Mouse (Mus musculus): Measurements from ENCODE around the gene Phka1. TPM values are rescaled to one million over a fixed set of nuclear protein-coding genes. Genes with fewer than 3 reads are reported as not detected.

Gene Phka1
- polyA plus RNA-seq, 1 experiment from 2014 or later, result 10.4 TPM

DNA sequence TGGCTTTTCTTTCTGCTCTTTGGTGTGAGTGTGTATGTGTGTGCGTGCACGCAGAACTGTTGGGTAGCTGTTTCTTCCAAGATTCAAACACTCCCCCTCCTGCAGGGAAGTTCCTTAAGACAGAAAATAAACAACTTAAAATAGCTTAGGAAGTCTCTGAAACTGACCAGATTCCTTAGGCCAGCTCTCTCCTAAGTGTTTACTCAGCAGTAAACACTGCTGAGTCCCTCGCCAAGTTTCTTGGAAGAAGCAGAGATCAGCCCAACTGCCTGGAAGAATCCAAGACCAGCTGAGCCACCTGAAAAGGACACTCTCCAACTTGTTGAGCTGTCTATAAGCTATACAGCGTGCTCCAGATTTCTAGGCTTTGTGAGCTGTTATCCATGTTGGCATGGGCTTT is 134.8 kb downstream of the Phka1 start:
- no peaks in the 10 kb centered on the region for H3K9me3 ChIP-seq
- WGBS, result 71% methylated on average over 4 of the region's 4 CpGs
- no peak overlapping the region for H3K4me3 ChIP-seq
- H3K27ac ChIP-seq (replicated peaks), result no peak overlapping the region
- H3K36me3 ChIP-seq (replicated peaks), result no peaks in the 10 kb centered on the region
- no peaks in the 10 kb centered on the region for H3K4me1 ChIP-seq
- H3K27me3 ChIP-seq (replicated peaks; ENCODE audit: low read depth, poor library complexity, severe bottlenecking), result peaks cover 79% of the 10 kb centered on the region
- no peak for DNase-seq (ENCODE audit: low spot score)

DNA sequence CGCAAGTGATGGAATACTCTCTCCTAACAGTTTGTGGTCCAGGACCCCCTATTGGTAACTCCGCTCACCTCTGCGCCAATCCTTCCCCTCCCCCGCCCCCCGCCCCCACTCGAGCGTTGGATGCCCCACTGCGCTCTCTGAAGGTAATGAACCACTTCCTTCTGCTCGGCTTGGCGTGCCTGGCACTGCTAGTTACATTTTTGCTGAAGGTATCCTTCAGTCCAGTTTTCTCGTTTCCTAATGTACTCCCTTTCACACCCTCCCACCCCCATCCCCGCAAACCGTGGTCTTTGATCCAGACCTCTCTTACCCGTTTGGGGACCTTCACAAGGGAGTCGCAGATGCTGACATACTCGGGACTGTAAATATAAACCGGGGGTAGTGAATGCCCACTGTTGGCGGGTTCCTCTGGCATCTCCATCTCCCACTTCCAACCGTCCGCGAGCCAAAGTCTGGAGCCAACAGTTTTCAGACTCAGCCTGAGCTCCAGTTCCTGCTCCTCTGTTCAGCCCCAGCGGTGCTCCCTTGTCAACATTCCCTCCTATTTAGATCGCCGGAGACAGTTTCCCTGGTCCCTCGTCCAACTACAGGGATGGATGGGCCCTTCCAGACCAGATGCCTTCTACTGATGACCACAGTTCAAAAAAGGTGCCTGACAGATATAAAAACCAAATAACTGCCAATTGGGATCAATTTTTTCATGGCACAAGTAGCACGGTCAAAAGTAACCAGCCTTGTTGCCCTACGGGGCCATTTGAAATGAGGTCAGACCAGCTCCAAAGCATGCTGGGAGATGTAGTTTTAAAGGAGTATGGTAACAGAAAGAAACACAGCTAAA is 139.2 kb downstream of the Phka1 start, which contains the start of gene Hdac8:
TSS of gene Hdac8 (minus strand) at position 716 of the 838 bp plus-strand sequence.
- H3K4me3 ChIP-seq, result peak within 1 kb of the TSS; percentile 63
- peak; percentile 54 for DNase-seq (ENCODE audit: low spot score)
- WGBS, result 16% methylated on average over 27 of the region's 27 CpGs
- H3K27me3 ChIP-seq (replicated peaks; ENCODE audit: low read depth, poor library complexity, severe bottlenecking), result peaks cover 78% of the 10 kb centered on the region
- H3K4me1 ChIP-seq, result no peaks in the 10 kb centered on the region
- no peaks in the 10 kb centered on the region for H3K9me3 ChIP-seq
- no peaks in the 10 kb centered on the region for H3K36me3 ChIP-seq (replicated peaks)
- peak within 1 kb of the TSS; percentile 75 for H3K27ac ChIP-seq (replicated peaks)

DNA sequence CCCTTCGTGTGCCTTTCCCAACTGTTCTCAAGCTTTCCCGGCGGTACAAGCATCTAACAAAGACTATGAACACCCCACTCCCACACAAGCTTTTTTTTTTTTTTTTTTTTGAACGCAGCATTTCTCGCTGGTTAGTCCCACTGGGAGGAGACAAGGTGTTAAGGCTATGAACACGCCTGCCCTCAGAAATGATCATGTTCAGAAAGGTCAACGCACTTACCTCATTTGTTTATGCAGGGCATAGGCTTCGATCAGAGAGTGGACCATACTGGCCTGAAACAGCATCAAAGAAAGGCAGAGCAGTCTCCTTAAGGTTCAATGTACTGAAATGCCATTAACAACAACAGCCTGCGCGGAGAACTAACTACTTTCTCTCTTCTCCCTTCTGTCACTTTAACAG is 139.9 kb downstream of the Phka1 start:
- Histone ChIP-seq H3K36me3 (replicated peaks) (peaks cover 6% of the 10 kb centered on the region), H3K4me3 (peak overlapping the region; percentile 63), H3K4me1 (no peaks in the 10 kb centered on the region), H3K27ac (replicated peaks) (peak overlapping the region; percentile 75), H3K9me3 (no peaks in the 10 kb centered on the region), H3K27me3 (replicated peaks; ENCODE audit: low read depth, poor library complexity, severe bottlenecking) (peaks cover 73% of the 10 kb centered on the region)
- WGBS, result 39% methylated on average over 10 of the region's 10 CpGs
- DNase-seq (ENCODE audit: low spot score), result no peak

DNA sequence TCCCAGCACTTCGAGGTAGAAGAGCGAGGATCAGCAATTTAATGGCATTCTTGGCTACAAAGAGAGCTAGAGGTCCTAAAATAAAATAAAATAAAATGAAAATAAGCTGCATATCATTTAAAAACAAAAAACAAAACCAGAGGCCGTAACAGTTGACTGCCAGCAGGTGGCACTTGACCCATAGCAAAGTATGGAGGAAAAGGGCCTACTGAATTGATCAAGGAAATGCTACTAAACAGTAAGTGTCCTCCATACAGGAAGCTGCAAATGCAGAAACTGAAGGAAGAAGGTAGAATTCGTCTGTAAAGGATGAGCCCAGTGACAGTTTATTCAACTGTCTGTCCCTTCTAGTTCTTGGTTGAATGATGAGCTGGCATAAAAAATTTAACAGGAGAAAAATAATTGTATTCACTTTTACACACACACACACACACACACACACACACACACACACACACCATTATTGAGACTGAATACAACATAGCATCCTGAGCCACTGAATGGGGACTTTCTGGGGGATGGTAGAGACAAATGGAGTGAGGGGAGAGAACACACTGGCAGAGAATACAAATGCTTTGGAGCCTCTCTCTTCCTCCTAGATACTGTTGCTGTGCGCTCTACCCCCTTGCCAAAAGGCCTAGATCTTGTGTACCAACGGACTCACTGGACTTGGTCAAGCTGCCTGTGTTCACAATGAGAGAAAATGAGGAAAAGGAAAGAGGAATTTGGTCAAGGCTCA is 149.9 kb downstream of the Phka1 start:
- no peak overlapping the region for H3K27ac ChIP-seq (replicated peaks)
- no peak overlapping the region for H3K4me3 ChIP-seq
- no peak for DNase-seq (ENCODE audit: low spot score)
- peaks cover 15% of the 10 kb centered on the region for H3K36me3 ChIP-seq (replicated peaks)
- no peaks in the 10 kb centered on the region for H3K4me1 ChIP-seq
- no peaks in the 10 kb centered on the region for H3K9me3 ChIP-seq
- peaks cover 51% of the 10 kb centered on the region for H3K27me3 ChIP-seq (replicated peaks; ENCODE audit: low read depth, poor library complexity, severe bottlenecking)
- WGBS, result 71% methylated on average over 6 of the region's 6 CpGs

DNA sequence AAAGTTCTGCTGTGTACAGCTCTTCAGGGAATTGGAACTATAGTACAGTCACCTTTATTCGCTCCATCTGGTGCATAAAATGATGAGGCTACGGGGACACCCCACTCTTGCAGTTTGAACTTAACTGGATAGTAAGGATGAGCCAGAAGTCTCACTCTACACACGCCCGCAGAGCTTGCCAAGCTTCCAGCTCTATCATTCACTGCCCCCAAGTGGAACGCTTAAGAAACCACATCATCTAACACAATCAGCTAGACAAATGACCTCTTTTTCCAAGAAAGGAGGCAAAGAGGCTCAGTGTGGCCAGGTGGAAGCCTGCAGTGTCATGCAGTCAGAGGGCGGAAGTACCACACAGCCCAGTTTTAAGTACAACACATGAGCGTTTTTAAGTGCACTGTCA is 158.5 kb downstream of the Phka1 start:
- Histone ChIP-seq H3K27ac (replicated peaks) (no peak overlapping the region), H3K9me3 (no peaks in the 10 kb centered on the region), H3K27me3 (replicated peaks; ENCODE audit: low read depth, poor library complexity, severe bottlenecking) (peaks cover 83% of the 10 kb centered on the region), H3K4me1 (no peaks in the 10 kb centered on the region), H3K4me3 (no peak overlapping the region), H3K36me3 (replicated peaks) (peaks cover 3% of the 10 kb centered on the region; the same call in 1 of the 2 replicates)
- no peak for DNase-seq (ENCODE audit: low spot score)
- WGBS, result 81% methylated on average over 7 of the region's 7 CpGs

DNA sequence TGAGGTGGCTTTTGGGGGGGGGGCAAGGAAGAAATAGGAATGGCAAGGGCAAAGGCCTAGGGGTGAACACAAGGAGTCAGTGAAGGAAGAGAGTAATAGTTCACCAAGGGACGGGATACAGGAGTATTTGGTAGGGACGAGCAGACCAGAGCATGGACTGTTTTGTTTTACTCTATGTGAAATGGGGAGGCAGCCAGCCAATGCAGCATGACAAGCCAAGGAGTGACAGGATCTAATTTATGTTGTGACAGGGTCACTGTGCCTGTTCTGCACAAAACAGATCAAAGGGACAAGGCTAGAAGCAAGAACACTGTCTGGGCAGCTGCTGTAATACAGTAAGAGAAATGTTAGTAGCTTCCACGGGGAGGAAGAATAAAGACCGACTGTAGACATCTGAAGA is 164.4 kb downstream of the Phka1 start:
- Histone ChIP-seq H3K4me1 (no peaks in the 10 kb centered on the region), H3K4me3 (no peak overlapping the region), H3K27me3 (replicated peaks; ENCODE audit: low read depth, poor library complexity, severe bottlenecking) (peaks cover 52% of the 10 kb centered on the region), H3K27ac (replicated peaks) (no peak overlapping the region), H3K36me3 (replicated peaks) (peaks cover 3% of the 10 kb centered on the region; the same call in 1 of the 2 replicates), H3K9me3 (no peaks in the 10 kb centered on the region)
- no peak for DNase-seq (ENCODE audit: low spot score)
- 80% methylated on average over 4 of the region's 4 CpGs for WGBS

DNA sequence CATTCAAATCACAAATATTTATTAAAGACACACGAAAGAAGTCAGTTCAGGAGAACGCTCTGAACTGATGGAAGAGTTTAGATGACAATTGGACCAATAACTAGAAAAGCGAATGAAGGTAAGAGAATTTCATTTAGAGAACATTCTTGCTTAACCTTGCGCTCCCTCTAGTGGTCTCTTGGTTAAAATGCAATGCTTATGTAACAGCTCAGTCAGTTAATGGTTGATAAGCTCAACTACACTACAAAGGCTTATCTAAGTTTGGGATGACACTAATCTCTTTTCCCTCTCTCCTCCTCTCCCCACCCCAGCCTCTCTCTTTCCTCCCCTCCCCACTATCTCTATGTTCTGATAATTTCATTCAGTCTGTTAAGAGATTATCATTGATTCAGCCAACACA is 165.1 kb downstream of the Phka1 start:
- no peak for DNase-seq (ENCODE audit: low spot score)
- H3K27me3 ChIP-seq (replicated peaks; ENCODE audit: low read depth, poor library complexity, severe bottlenecking), result peaks cover 51% of the 10 kb centered on the region
- no peak overlapping the region for H3K4me3 ChIP-seq
- H3K9me3 ChIP-seq, result no peaks in the 10 kb centered on the region
- no peak overlapping the region for H3K27ac ChIP-seq (replicated peaks)
- H3K36me3 ChIP-seq (replicated peaks), result peaks cover 3% of the 10 kb centered on the region; the same call in 1 of the 2 replicates
- 33% methylated on average over 4 of the region's 4 CpGs for WGBS
- no peaks in the 10 kb centered on the region for H3K4me1 ChIP-seq

DNA sequence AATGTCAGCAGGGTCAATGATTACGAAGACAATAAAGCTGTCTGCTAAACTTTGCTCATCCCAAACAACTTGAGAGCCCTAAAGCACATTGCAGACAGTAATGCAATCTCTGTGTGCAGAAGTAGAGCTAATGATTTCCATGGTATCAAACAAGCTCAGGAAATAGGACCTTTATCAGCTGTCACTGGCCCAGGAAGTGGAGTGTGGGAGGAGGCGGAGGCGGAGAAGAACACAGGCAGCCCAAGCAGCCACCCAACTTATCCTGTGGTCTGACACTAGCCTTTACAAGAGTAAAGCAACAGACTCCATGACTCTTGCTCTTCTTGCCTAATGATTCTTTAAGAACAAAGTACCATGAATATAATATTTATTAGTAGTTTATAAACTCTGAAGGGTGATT is 165.6 kb downstream of the Phka1 start:
- peaks cover 46% of the 10 kb centered on the region for H3K27me3 ChIP-seq (replicated peaks; ENCODE audit: low read depth, poor library complexity, severe bottlenecking)
- peaks cover 3% of the 10 kb centered on the region; the same call in 1 of the 2 replicates for H3K36me3 ChIP-seq (replicated peaks)
- DNase-seq (ENCODE audit: low spot score), result no peak
- H3K4me3 ChIP-seq, result no peak overlapping the region
- H3K4me1 ChIP-seq, result no peaks in the 10 kb centered on the region
- no peaks in the 10 kb centered on the region for H3K9me3 ChIP-seq
- H3K27ac ChIP-seq (replicated peaks), result no peak overlapping the region
- WGBS, result 86% methylated on average over 3 of the region's 3 CpGs

DNA sequence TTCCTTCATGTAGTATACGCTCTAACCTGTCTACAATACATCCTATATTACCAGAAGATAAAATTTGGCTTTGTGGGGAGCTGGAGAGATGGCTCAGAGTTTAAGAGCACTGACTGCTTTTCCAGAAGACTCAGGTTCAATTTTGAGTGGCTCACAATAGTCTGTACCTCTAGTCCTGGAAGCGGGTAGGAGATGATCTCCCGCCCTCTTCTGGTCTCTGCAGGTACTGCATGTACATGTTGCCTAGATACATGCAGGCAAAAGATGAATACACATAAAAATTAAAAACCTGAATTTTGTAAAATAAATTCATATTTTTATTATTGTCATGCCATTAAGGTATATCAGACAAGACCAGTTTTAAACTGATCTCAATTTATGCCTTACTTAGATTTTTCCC is 167.3 kb downstream of the Phka1 start:
- WGBS, result 35% methylated on average over 3 of the region's 3 CpGs
- no peak overlapping the region for H3K27ac ChIP-seq (replicated peaks)
- no peak overlapping the region for H3K4me3 ChIP-seq
- H3K27me3 ChIP-seq (replicated peaks; ENCODE audit: low read depth, poor library complexity, severe bottlenecking), result peaks cover 42% of the 10 kb centered on the region
- H3K9me3 ChIP-seq, result no peaks in the 10 kb centered on the region
- no peaks in the 10 kb centered on the region for H3K36me3 ChIP-seq (replicated peaks)
- DNase-seq (ENCODE audit: low spot score), result peak; percentile 68
- no peaks in the 10 kb centered on the region for H3K4me1 ChIP-seq

DNA sequence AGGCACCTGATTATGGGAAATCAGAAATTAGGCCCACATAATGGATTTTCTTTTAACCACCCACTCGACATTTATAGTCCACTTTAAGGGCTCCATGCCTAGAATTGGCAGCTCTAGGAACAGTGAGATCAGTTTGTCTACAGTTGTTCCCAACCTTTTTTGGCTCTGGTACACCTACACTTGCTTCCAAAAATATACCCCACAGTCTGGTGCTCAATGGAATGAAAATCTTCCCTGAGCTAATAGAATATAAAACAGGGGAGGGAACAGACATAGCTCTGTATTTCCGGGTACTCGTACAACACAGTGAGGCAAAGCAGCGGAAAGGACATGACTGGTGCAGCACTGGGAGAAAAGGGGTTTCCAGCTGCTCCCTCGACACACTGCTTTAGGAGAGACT is 168.5 kb downstream of the Phka1 start:
- Histone ChIP-seq H3K36me3 (replicated peaks) (no peaks in the 10 kb centered on the region), H3K9me3 (no peaks in the 10 kb centered on the region), H3K27ac (replicated peaks) (no peak overlapping the region), H3K4me1 (no peaks in the 10 kb centered on the region), H3K4me3 (no peak overlapping the region), H3K27me3 (replicated peaks; ENCODE audit: low read depth, poor library complexity, severe bottlenecking) (peaks cover 36% of the 10 kb centered on the region)
- 87% methylated on average over 5 of the region's 5 CpGs for WGBS
- DNase-seq (ENCODE audit: low spot score), result no peak

Measured in embryonic facial prominence, embryonic 10.5 days (tissue).